Mouse (Mus musculus): ENCODE data around the gene Micall2.

DNA sequence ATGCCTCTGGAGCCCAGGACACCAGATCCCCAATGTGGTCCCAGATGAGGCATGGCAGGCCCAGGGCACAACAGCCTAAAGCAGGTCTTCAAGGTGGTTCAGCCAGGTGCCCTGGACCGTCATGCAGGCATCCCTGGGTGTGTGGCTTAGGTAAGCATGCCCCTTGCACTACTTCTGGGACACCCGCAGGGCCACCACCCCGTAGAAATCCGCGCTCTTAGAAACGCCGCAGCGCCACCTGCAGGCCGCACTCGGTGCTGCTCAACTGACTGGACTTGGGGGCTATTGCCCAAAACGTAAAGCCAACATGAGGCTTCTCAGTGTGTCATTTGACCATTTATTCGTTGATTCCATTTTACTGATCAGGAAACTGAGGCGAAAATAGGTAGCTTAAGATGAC lies 48.5 kb downstream of the Micall2 start:
- TF ChIP-seq POLR2A (IDR thresholded peaks at IDR 0.05; ENCODE audit: borderline replicate concordance, extremely low read depth, low read depth, low read length): no peak
- TF ChIP-seq CTCF (IDR thresholded peaks at IDR 0.05; ENCODE audit: insufficient read depth, low read length): peak; percentile 22
